Mouse (Mus musculus): Measurements from ENCODE around the gene Ddx11. TPM values are rescaled to one million over a fixed set of nuclear protein-coding genes. Genes with fewer than 3 reads are reported as not detected.

The Ddx11 gene
- polyA plus RNA-seq, 1 experiment, result 4.7 TPM

DNA sequence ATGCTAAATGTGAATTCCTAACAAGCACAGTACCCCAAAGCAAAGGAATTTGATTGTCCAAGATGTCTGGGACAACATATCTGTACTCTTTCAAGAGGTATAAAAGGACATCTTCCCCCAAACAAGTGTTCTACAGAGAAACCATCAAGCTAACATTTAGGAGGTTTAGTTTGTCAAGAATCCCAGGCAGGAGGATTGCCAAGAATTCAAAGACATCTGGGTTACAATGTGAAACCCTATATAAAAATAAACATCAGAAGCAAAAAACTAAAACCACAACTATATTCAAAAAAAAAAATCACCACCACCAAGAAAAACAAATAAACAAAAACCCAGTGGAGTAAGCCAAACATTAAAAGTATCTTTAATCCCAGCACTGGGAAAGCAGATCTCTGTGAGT lies 33.1 kb upstream of the Ddx11 start:
- Histone ChIP-seq H3ac (ENCODE audit: control insufficient read depth, insufficient read length) (no peak overlapping the region), H3K4me3 (no peak overlapping the region), H3K36me3 (ENCODE audit: control insufficient read depth, insufficient read depth) (peaks cover 23% of the 10 kb centered on the region), H3K4me2 (ENCODE audit: low read depth) (no peak overlapping the region), H3K79me2 (ENCODE audit: control insufficient read depth, insufficient read depth) (peaks cover 36% of the 10 kb centered on the region), H3K27me3 (ENCODE audit: control insufficient read depth, insufficient read depth, insufficient read length) (no peaks in the 10 kb centered on the region)
- no peak for TF ChIP-seq MAX (IDR thresholded peaks at IDR 0.05; ENCODE audit: low read depth)
- TF ChIP-seq E2F4 (IDR thresholded peaks at IDR 0.05; ENCODE audit: insufficient read depth), result no peak
- no peak for TF ChIP-seq REST (IDR thresholded peaks at IDR 0.05; ENCODE audit: insufficient read depth, insufficient read length)
- no peak for TF ChIP-seq TCF12 (IDR thresholded peaks at IDR 0.05; ENCODE audit: insufficient read depth, poor library complexity, severe bottlenecking)
- TF ChIP-seq TCF3 (IDR thresholded peaks at IDR 0.05; ENCODE audit: insufficient read length, low read depth), result no peak
- TF ChIP-seq POLR2AphosphoS2 (IDR thresholded peaks at IDR 0.05; ENCODE audit: insufficient read length, low read depth), result no peak
- TF ChIP-seq MYOD1 (IDR thresholded peaks at IDR 0.05; ENCODE audit: control insufficient read depth in 1 of 3, insufficient read length in 2 of 3, low read depth in 2 of 3), result no peak
- TF ChIP-seq USF1 (IDR thresholded peaks at IDR 0.05; ENCODE audit: low read depth), result no peak
- no peak for TF ChIP-seq CEBPB (IDR thresholded peaks at IDR 0.05; ENCODE audit: insufficient read depth, poor library complexity, severe bottlenecking)
- TF ChIP-seq SRF (IDR thresholded peaks at IDR 0.05; ENCODE audit: control insufficient read depth, insufficient read length, low read depth), result no peak
- TF ChIP-seq MYOG (IDR thresholded peaks at IDR 0.05; ENCODE audit: control insufficient read depth in 1 of 3, insufficient read depth in 1 of 3, insufficient read length in 2 of 3, low read depth in 2 of 3), result no peak
- no peak for TF ChIP-seq POLR2A (IDR thresholded peaks at IDR 0.05; ENCODE audit: insufficient read length, low read depth)

DNA sequence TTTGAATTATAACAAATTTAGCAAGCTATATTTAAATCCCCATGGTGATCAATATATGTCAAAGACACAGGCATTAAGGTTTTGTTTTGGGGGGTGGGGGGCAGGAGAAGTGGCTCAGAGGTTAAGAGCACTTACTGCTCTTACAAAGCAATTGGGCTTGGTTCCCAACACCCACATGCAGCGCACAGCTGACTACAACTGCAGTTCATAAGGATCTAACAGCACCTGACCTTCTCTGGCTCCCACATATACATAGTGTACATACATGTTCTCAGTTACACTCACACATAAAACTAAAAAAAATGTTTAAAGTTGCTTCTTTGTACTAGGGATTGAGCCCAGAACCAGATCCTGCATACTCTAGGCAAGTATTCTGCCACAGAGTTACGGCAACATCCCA lies 31.9 kb upstream of the Ddx11 start:
- H3K4me3 ChIP-seq, result no peak overlapping the region
- H3K4me2 ChIP-seq (ENCODE audit: low read depth), result no peak overlapping the region
- H3K79me2 ChIP-seq (ENCODE audit: control insufficient read depth, insufficient read depth), result peaks cover 47% of the 10 kb centered on the region
- H3ac ChIP-seq (ENCODE audit: control insufficient read depth, insufficient read length), result no peak overlapping the region
- H3K27me3 ChIP-seq (ENCODE audit: control insufficient read depth, insufficient read depth, insufficient read length), result no peaks in the 10 kb centered on the region
- TF ChIP-seq MYOD1 (IDR thresholded peaks at IDR 0.05; ENCODE audit: control insufficient read depth in 1 of 3, insufficient read length in 2 of 3, low read depth in 2 of 3) (no peak), SRF (IDR thresholded peaks at IDR 0.05; ENCODE audit: control insufficient read depth, insufficient read length, low read depth) (no peak), POLR2A (IDR thresholded peaks at IDR 0.05; ENCODE audit: insufficient read length, low read depth) (no peak), USF1 (IDR thresholded peaks at IDR 0.05; ENCODE audit: low read depth) (no peak), TCF3 (IDR thresholded peaks at IDR 0.05; ENCODE audit: insufficient read length, low read depth) (no peak), TCF12 (IDR thresholded peaks at IDR 0.05; ENCODE audit: insufficient read depth, poor library complexity, severe bottlenecking) (no peak), E2F4 (IDR thresholded peaks at IDR 0.05; ENCODE audit: insufficient read depth) (no peak), REST (IDR thresholded peaks at IDR 0.05; ENCODE audit: insufficient read depth, insufficient read length) (no peak), MYOG (IDR thresholded peaks at IDR 0.05; ENCODE audit: control insufficient read depth in 1 of 3, insufficient read depth in 1 of 3, insufficient read length in 2 of 3, low read depth in 2 of 3) (no peak)
- H3K36me3 ChIP-seq (ENCODE audit: control insufficient read depth, insufficient read depth), result peaks cover 21% of the 10 kb centered on the region

DNA sequence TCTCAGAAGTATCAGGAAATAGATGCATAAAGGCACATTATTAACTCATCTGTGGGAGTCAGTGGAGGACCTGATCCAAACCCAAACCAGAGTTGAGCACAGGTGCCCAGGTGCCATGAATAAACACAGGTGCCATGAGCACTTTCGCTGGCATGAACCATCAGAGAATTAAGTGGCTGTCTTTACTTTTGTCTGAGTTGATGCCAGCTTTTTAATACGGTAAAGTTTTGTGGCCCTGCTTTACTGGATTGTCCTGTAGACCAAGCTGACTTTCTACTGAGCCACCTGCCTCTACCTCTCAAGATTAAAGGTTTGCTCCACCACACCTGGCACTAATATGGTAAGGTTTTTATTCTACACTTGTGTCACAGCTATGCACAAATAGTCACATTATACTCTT lies 31.3 kb upstream of the Ddx11 start:
- TF ChIP-seq MYOD1 (IDR thresholded peaks at IDR 0.05; ENCODE audit: control insufficient read depth in 1 of 3, insufficient read length in 2 of 3, low read depth in 2 of 3) (no peak), TCF3 (IDR thresholded peaks at IDR 0.05; ENCODE audit: insufficient read length, low read depth) (no peak), TCF12 (IDR thresholded peaks at IDR 0.05; ENCODE audit: insufficient read depth, poor library complexity, severe bottlenecking) (no peak), SRF (IDR thresholded peaks at IDR 0.05; ENCODE audit: control insufficient read depth, insufficient read length, low read depth) (no peak), MYOG (IDR thresholded peaks at IDR 0.05; ENCODE audit: control insufficient read depth in 1 of 3, insufficient read depth in 1 of 3, insufficient read length in 2 of 3, low read depth in 2 of 3) (no peak), CEBPB (IDR thresholded peaks at IDR 0.05; ENCODE audit: insufficient read depth, poor library complexity, severe bottlenecking) (no peak)
- Histone ChIP-seq H3ac (ENCODE audit: control insufficient read depth, insufficient read length) (no peak overlapping the region), H3K79me2 (ENCODE audit: control insufficient read depth, insufficient read depth) (peaks cover 54% of the 10 kb centered on the region), H3K27me3 (ENCODE audit: control insufficient read depth, insufficient read depth, insufficient read length) (no peaks in the 10 kb centered on the region), H3K4me3 (no peak overlapping the region), H3K36me3 (ENCODE audit: control insufficient read depth, insufficient read depth) (peaks cover 16% of the 10 kb centered on the region), H3K4me2 (ENCODE audit: low read depth) (no peak overlapping the region)

DNA sequence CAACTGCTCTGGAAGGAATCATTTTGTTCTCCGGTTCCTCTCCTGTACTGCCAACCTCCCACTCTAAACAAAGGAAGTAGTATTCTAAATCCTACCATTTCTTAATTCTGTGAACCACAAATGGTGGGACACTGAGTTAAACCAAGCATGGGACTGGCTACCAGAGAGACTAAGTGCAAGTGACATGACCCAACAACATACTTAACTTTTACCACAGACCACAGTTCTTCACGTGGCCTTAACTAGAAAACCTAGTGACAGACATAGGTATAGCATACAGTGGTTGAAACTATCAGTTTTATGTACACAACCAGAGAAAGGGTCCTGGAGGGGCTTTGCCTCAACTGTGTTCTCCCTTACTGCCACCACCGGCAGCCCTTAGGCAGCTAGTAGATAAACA lies 30.7 kb upstream of the Ddx11 start:
- peaks cover 60% of the 10 kb centered on the region for H3K79me2 ChIP-seq (ENCODE audit: control insufficient read depth, insufficient read depth)
- no peak for TF ChIP-seq POLR2A (IDR thresholded peaks at IDR 0.05; ENCODE audit: insufficient read length, low read depth)
- no peak for TF ChIP-seq CEBPB (IDR thresholded peaks at IDR 0.05; ENCODE audit: insufficient read depth, poor library complexity, severe bottlenecking)
- no peak for TF ChIP-seq REST (IDR thresholded peaks at IDR 0.05; ENCODE audit: insufficient read depth, insufficient read length)
- no peak for TF ChIP-seq TCF12 (IDR thresholded peaks at IDR 0.05; ENCODE audit: insufficient read depth, poor library complexity, severe bottlenecking)
- no peak for TF ChIP-seq E2F4 (IDR thresholded peaks at IDR 0.05; ENCODE audit: insufficient read depth)
- no peak for TF ChIP-seq USF1 (IDR thresholded peaks at IDR 0.05; ENCODE audit: low read depth)
- TF ChIP-seq SRF (IDR thresholded peaks at IDR 0.05; ENCODE audit: control insufficient read depth, insufficient read length, low read depth), result no peak
- TF ChIP-seq MYOG (IDR thresholded peaks at IDR 0.05; ENCODE audit: control insufficient read depth in 1 of 3, insufficient read depth in 1 of 3, insufficient read length in 2 of 3, low read depth in 2 of 3), result no peak
- no peak for TF ChIP-seq MYOD1 (IDR thresholded peaks at IDR 0.05; ENCODE audit: control insufficient read depth in 1 of 3, insufficient read length in 2 of 3, low read depth in 2 of 3)
- no peak for TF ChIP-seq MAX (IDR thresholded peaks at IDR 0.05; ENCODE audit: low read depth)
- TF ChIP-seq POLR2AphosphoS2 (IDR thresholded peaks at IDR 0.05; ENCODE audit: insufficient read length, low read depth), result no peak
- no peak for TF ChIP-seq TCF3 (IDR thresholded peaks at IDR 0.05; ENCODE audit: insufficient read length, low read depth)
- no peak overlapping the region for H3K4me2 ChIP-seq (ENCODE audit: low read depth)
- H3K27me3 ChIP-seq (ENCODE audit: control insufficient read depth, insufficient read depth, insufficient read length), result no peaks in the 10 kb centered on the region
- H3ac ChIP-seq (ENCODE audit: control insufficient read depth, insufficient read length), result no peak overlapping the region
- peaks cover 10% of the 10 kb centered on the region for H3K36me3 ChIP-seq (ENCODE audit: control insufficient read depth, insufficient read depth)
- H3K4me3 ChIP-seq, result no peak overlapping the region
